Mouse (Mus musculus) cortical plate, adult 2 months (tissue): ENCODE measurements around the gene Batf2.

Source experiments
- CTCF ChIP-seq: fragments of 200-500 bp; IDR thresholded peaks from 2 replicates; pipeline ENCODE4 v1.5.1; 2011; ENCODE audit warnings: mild to moderate bottlenecking, control low read depth, low read length; ENCODE audit not compliant: insufficient read depth; ENCODE audit errors: extremely low read depth
- POLR2A ChIP-seq: fragments of 200-500 bp; IDR thresholded peaks from 2 replicates; pipeline ENCODE4 v1.6.1; 2011; ENCODE audit warnings: mild to moderate bottlenecking, low read length, control low read depth; ENCODE audit not compliant: insufficient read depth; ENCODE audit errors: extremely low read depth

DNA sequence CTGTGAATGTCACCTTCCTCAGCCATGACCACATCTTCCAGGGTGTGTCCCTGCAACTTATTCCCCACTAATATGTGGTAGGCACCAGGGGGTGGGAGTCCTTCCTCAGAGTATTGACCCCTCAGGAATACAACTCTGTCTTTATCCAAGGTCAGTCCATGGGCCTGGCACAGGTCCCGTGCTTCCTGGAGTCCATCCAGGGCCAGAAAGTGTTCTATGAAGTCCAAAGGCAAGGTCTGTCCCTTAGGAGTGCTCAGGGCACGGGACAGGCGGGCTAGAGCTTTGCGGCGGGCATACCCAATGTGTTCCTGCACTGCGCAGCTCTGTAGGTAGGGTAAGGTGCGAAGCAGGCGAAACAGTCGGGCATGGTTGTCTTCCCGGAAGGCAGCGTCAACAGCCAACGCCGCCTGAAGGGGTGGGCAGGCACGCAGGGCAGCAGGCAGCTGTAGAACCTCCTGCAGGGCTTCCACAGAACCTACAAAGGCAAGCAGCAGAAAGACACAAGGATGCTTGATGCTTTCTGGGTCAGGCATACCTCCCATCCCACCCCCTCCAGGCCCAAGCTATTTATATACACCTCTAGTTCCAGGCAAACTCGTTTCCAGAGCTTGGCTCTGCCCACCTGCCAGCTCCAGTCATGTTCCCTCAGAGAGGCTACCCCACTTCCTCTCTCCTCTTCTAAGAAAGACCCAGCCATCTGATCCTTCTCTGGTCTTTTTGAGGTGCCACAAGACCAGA, 24.5 kb upstream of the Batf2 start:
- TF ChIP-seq CTCF (no peak), POLR2A (no peak)
